Mouse (Mus musculus): ENCODE measurements around the gene Nfatc2ip. TPM values are rescaled to one million over a fixed set of nuclear protein-coding genes. Genes with fewer than 3 reads are reported as not detected.

The Nfatc2ip gene
- polyA plus RNA-seq, 1 experiment from 2014 or later, result 3.2 TPM

- Histone ChIP-seq H3K4me3 (peak within 1 kb of the TSS; percentile 61), H3K4me1 (replicated peaks) (peaks cover 21% of the 10 kb centered on the region), H3K9ac (peak within 1 kb of the TSS; percentile 81), H3K36me3 (peaks cover 15% of the 10 kb centered on the region), H3K9me3 (peaks cover 3% of the 10 kb centered on the region; the same call in 1 of the 2 replicates), H3K4me2 (peak within 1 kb of the TSS; percentile 70), H3K27ac (peak within 1 kb of the TSS; percentile 89), H3K27me3 (no peaks in the 10 kb centered on the region)
- WGBS, result under 1% methylated on average over 82 of the region's 82 CpGs
- peak; percentile 96 for ATAC-seq (ENCODE audit: low FRiP score)
Measured at GRCm38 (mm10) chr7:126428631-126429502, 32.3 kb upstream of the Nfatc2ip start, which contains the start of gene Rabep2. Rabep2 (plus strand) TSS chr7:126428759.

GRCm38 (mm10) chr7:126428154-126428553 lies 31.6 kb upstream of the Nfatc2ip start:
- Histone ChIP-seq H3K27me3 (no peaks in the 10 kb centered on the region), H3K9me3 (peaks cover 3% of the 10 kb centered on the region; the same call in 1 of the 2 replicates), H3K36me3 (peaks cover 9% of the 10 kb centered on the region; the same call in 1 of the 2 replicates), H3K27ac (peak overlapping the region; percentile 89), H3K9ac (peak overlapping the region; percentile 81), H3K4me1 (replicated peaks) (peaks cover 21% of the 10 kb centered on the region), H3K4me2 (peak overlapping the region; percentile 70), H3K4me3 (peak overlapping the region; percentile 61)
- 20% methylated on average over 4 of the region's 4 CpGs for WGBS
- no peak for ATAC-seq (ENCODE audit: low FRiP score)

GRCm38 (mm10) chr7:126427323-126427860 lies 30.9 kb upstream of the Nfatc2ip start:
- Histone ChIP-seq H3K27me3 (no peaks in the 10 kb centered on the region), H3K9ac (no peak overlapping the region), H3K27ac (no peak overlapping the region), H3K4me2 (no peak overlapping the region), H3K9me3 (peaks cover 3% of the 10 kb centered on the region; the same call in 1 of the 2 replicates), H3K4me1 (replicated peaks) (peaks cover 21% of the 10 kb centered on the region), H3K36me3 (0 out of 2 replicates have a peak, but pooled peaks cover 3% of the 10 kb centered on the region), H3K4me3 (no peak overlapping the region)
- WGBS, result 61% methylated on average over 12 of the region's 13 CpGs
- no peak for ATAC-seq (ENCODE audit: low FRiP score)

- Histone ChIP-seq H3K4me2 (no peak overlapping the region), H3K27ac (no peak overlapping the region), H3K9me3 (peaks cover 3% of the 10 kb centered on the region; the same call in 1 of the 2 replicates), H3K4me3 (no peak overlapping the region), H3K4me1 (replicated peaks) (peaks cover 12% of the 10 kb centered on the region), H3K9ac (no peak overlapping the region), H3K36me3 (no peaks in the 10 kb centered on the region), H3K27me3 (no peaks in the 10 kb centered on the region)
- no peak for ATAC-seq (ENCODE audit: low FRiP score)
- WGBS, result 91% methylated on average over 6 of the region's 6 CpGs
Measured at GRCm38 (mm10) chr7:126424161-126424560, 27.6 kb upstream of the Nfatc2ip start.

GRCm38 (mm10) chr7:126421756-126422155 lies 25.2 kb upstream of the Nfatc2ip start:
- ATAC-seq (ENCODE audit: low FRiP score), result no peak
- peaks cover 3% of the 10 kb centered on the region; the same call in 1 of the 2 replicates for H3K9me3 ChIP-seq
- H3K36me3 ChIP-seq, result no peaks in the 10 kb centered on the region
- H3K4me3 ChIP-seq, result no peak overlapping the region
- no peak overlapping the region for H3K9ac ChIP-seq
- no peak overlapping the region for H3K27ac ChIP-seq
- no peaks in the 10 kb centered on the region for H3K27me3 ChIP-seq
- WGBS, result 88% methylated on average over 5 of the region's 5 CpGs
- H3K4me1 ChIP-seq (replicated peaks), result no peaks in the 10 kb centered on the region
- H3K4me2 ChIP-seq, result no peak overlapping the region

GRCm38 (mm10) chr7:126418496-126418895 lies 22.0 kb upstream of the Nfatc2ip start:
- Histone ChIP-seq H3K4me2 (no peak overlapping the region), H3K4me3 (no peak overlapping the region), H3K27me3 (peaks cover 3% of the 10 kb centered on the region; the same call in 1 of the 2 replicates), H3K9me3 (no peaks in the 10 kb centered on the region), H3K4me1 (replicated peaks) (no peaks in the 10 kb centered on the region), H3K27ac (no peak overlapping the region), H3K36me3 (no peaks in the 10 kb centered on the region), H3K9ac (no peak overlapping the region)
- WGBS, result 79% methylated on average over 3 of the region's 3 CpGs
- no peak for ATAC-seq (ENCODE audit: low FRiP score)

- no peaks in the 10 kb centered on the region for H3K36me3 ChIP-seq
- no peaks in the 10 kb centered on the region for H3K9me3 ChIP-seq
- H3K27ac ChIP-seq, result no peak overlapping the region
- WGBS, result 79% methylated on average over 4 of the region's 4 CpGs
- no peaks in the 10 kb centered on the region for H3K4me1 ChIP-seq (replicated peaks)
- ATAC-seq (ENCODE audit: low FRiP score), result no peak
- H3K27me3 ChIP-seq, result peaks cover 3% of the 10 kb centered on the region; the same call in 1 of the 2 replicates
- no peak overlapping the region for H3K4me2 ChIP-seq
- H3K4me3 ChIP-seq, result no peak overlapping the region
- H3K9ac ChIP-seq, result no peak overlapping the region
Measured at GRCm38 (mm10) chr7:126417606-126418005, 21.1 kb upstream of the Nfatc2ip start.

- Histone ChIP-seq H3K27me3 (peaks cover 3% of the 10 kb centered on the region; the same call in 1 of the 2 replicates), H3K9ac (no peak overlapping the region), H3K4me1 (replicated peaks) (no peaks in the 10 kb centered on the region), H3K27ac (no peak overlapping the region), H3K36me3 (no peaks in the 10 kb centered on the region), H3K4me2 (no peak overlapping the region), H3K4me3 (no peak overlapping the region), H3K9me3 (no peaks in the 10 kb centered on the region)
- ATAC-seq (ENCODE audit: low FRiP score), result no peak
- WGBS, result 14% methylated on average over 8 of the region's 8 CpGs
Measured at GRCm38 (mm10) chr7:126417045-126417444, 20.5 kb upstream of the Nfatc2ip start.

- Histone ChIP-seq H3K36me3 (no peaks in the 10 kb centered on the region), H3K27ac (no peak overlapping the region), H3K9ac (no peak overlapping the region), H3K9me3 (no peaks in the 10 kb centered on the region), H3K27me3 (peaks cover 3% of the 10 kb centered on the region; the same call in 1 of the 2 replicates), H3K4me3 (no peak overlapping the region), H3K4me2 (no peak overlapping the region), H3K4me1 (replicated peaks) (no peaks in the 10 kb centered on the region)
- ATAC-seq (ENCODE audit: low FRiP score), result no peak
- 53% methylated on average over 2 of the region's 2 CpGs for WGBS
Measured at GRCm38 (mm10) chr7:126416615-126417014, 20.1 kb upstream of the Nfatc2ip start.

- 88% methylated on average over 6 of the region's 6 CpGs for WGBS
- ATAC-seq (ENCODE audit: low FRiP score), result no peak
- no peaks in the 10 kb centered on the region for H3K4me1 ChIP-seq (replicated peaks)
Measured at GRCm38 (mm10) chr7:126414725-126415124, 18.2 kb upstream of the Nfatc2ip start, which contains the start of gene Cd19. Cd19 (minus strand) TSS chr7:126414889.

GRCm38 (mm10) chr7:126411061-126411460 lies 14.5 kb upstream of the Nfatc2ip start:
- no peak overlapping the region for H3K27ac ChIP-seq
- H3K27me3 ChIP-seq, result peaks cover 14% of the 10 kb centered on the region; the same call in 1 of the 2 replicates
- no peak for ATAC-seq (ENCODE audit: low FRiP score)

More at GRCm38 (mm10) chr7:126414725-126415124, 18.2 kb upstream of the Nfatc2ip start, which contains the start of gene Cd19:
- no peak within 1 kb of the TSS for H3K4me3 ChIP-seq
- no peaks in the 10 kb centered on the region for H3K36me3 ChIP-seq
- H3K9me3 ChIP-seq, result no peaks in the 10 kb centered on the region
- no peak within 1 kb of the TSS for H3K9ac ChIP-seq
- H3K27me3 ChIP-seq, result peaks cover 14% of the 10 kb centered on the region; the same call in 1 of the 2 replicates
- H3K4me2 ChIP-seq, result no peak within 1 kb of the TSS
- no peak within 1 kb of the TSS for H3K27ac ChIP-seq

GRCm38 (mm10) chr7:126408686-126409085 lies 12.1 kb upstream of the Nfatc2ip start:
- Histone ChIP-seq H3K9ac (no peak overlapping the region), H3K4me1 (replicated peaks) (no peaks in the 10 kb centered on the region), H3K36me3 (no peaks in the 10 kb centered on the region), H3K4me3 (no peak overlapping the region), H3K27me3 (peaks cover 12% of the 10 kb centered on the region; the same call in 1 of the 2 replicates), H3K4me2 (no peak overlapping the region), H3K27ac (no peak overlapping the region), H3K9me3 (no peaks in the 10 kb centered on the region)
- WGBS, result 88% methylated on average over 2 of the region's 2 CpGs
- ATAC-seq (ENCODE audit: low FRiP score), result no peak

More at GRCm38 (mm10) chr7:126411061-126411460, 14.5 kb upstream of the Nfatc2ip start:
- H3K4me1 ChIP-seq (replicated peaks), result no peaks in the 10 kb centered on the region
- H3K9ac ChIP-seq, result no peak overlapping the region
- H3K4me3 ChIP-seq, result no peak overlapping the region
- no peaks in the 10 kb centered on the region for H3K36me3 ChIP-seq
- no peak overlapping the region for H3K4me2 ChIP-seq
- 88% methylated on average over 4 of the region's 4 CpGs for WGBS
- H3K9me3 ChIP-seq, result no peaks in the 10 kb centered on the region

All from hindbrain, embryonic 13.5 days (tissue).